Mouse (Mus musculus): ENCODE measurements around the gene Plekhg5.

Gene Plekhg5

GRCm38 (mm10) chr4:152120311-152121182, 48.2 kb downstream of the Plekhg5 start:
- in situ Hi-C loops (cut with MboI, MseI), result no loop called here

GRCm38 (mm10) chr4:152121183-152121505, 48.8 kb downstream of the Plekhg5 start:
- in situ Hi-C loops (cut with MboI, MseI), result no loop called here

- in situ Hi-C loops (cut with MboI, MseI), result no loop called here
Measured at GRCm38 (mm10) chr4:152124361-152124961, 52.2 kb downstream of the Plekhg5 start.

GRCm38 (mm10) chr4:152125161-152126025, 53.1 kb downstream of the Plekhg5 start:
- in situ Hi-C loops (cut with MboI, MseI), result no loop called here

GRCm38 (mm10) chr4:152126026-152126920, 54.0 kb downstream of the Plekhg5 start:
- in situ Hi-C loops (cut with MboI, MseI), result no loop called here

- in situ Hi-C loops (cut with MboI, MseI), result no loop called here
Measured at GRCm38 (mm10) chr4:152127884-152128283, 55.6 kb downstream of the Plekhg5 start.

GRCm38 (mm10) chr4:152128784-152129183, 56.5 kb downstream of the Plekhg5 start:
- in situ Hi-C loops (cut with MboI, MseI), result no loop called here

GRCm38 (mm10) chr4:152129395-152129930, 57.2 kb downstream of the Plekhg5 start:
- in situ Hi-C loops (cut with MboI, MseI), result no loop called here

- in situ Hi-C loops (cut with MboI, MseI), result no loop called here
Measured at GRCm38 (mm10) chr4:152130771-152131653, 58.7 kb downstream of the Plekhg5 start.

GRCm38 (mm10) chr4:152131809-152132771, 59.8 kb downstream of the Plekhg5 start:
- in situ Hi-C loops (cut with MboI, MseI), result no loop called here

- in situ Hi-C loops (cut with MboI, MseI), result no loop called here
Measured at GRCm38 (mm10) chr4:152132772-152133169, 60.5 kb downstream of the Plekhg5 start.

- in situ Hi-C loops (cut with MboI, MseI), result no loop called here
Measured at GRCm38 (mm10) chr4:152133213-152133612, 60.9 kb downstream of the Plekhg5 start.

GRCm38 (mm10) chr4:152134507-152134906, 62.2 kb downstream of the Plekhg5 start:
- in situ Hi-C loops (cut with MboI, MseI), result no loop called here

GRCm38 (mm10) chr4:152135363-152135762, 63.1 kb downstream of the Plekhg5 start:
- in situ Hi-C loops (cut with MboI, MseI), result no loop called here

- in situ Hi-C loops (cut with MboI, MseI), result no loop called here
Measured at GRCm38 (mm10) chr4:152136112-152136875, 64.0 kb downstream of the Plekhg5 start.

GRCm38 (mm10) chr4:152136876-152137250, 64.6 kb downstream of the Plekhg5 start:
- in situ Hi-C loops (cut with MboI, MseI), result no loop called here

GRCm38 (mm10) chr4:152138497-152139260, 66.4 kb downstream of the Plekhg5 start:
- in situ Hi-C loops (cut with MboI, MseI), result no loop called here

Data from T-helper 17 cell (primary cell).